Mouse (Mus musculus) small intestine, adult 2 months (tissue): Measurements from ENCODE around the gene Zfp985. TPM values are rescaled to one million over a fixed set of nuclear protein-coding genes. Genes with fewer than 3 reads are reported as not detected.
"Not testable (repeated sequence)": the region's sequence is repeated elsewhere in the genome, so short reads cannot be mapped to it uniquely, and the experiment has no call there.

Experiments
- H3K27ac ChIP-seq: fragments of 200-500 bp; 2 replicates; pipeline ENCODE4 v1.5.1; 2012; ENCODE audit warnings: low read depth, low read length, control low read depth, inconsistent platforms; ENCODE audit not compliant: insufficient read depth
- H3K27me3 ChIP-seq: fragments of 200-500 bp; 2 replicates; pipeline ENCODE4 v1.6.1; 2012; ENCODE audit warnings: mild to moderate bottlenecking, moderate library complexity, low read length, inconsistent platforms; ENCODE audit not compliant: control insufficient read depth, insufficient read depth
- H3K36me3 ChIP-seq: fragments of 200-500 bp; 2 replicates; pipeline ENCODE4 v1.6.1; 2012; ENCODE audit warnings: mild to moderate bottlenecking, low read length, control low read depth, inconsistent platforms; ENCODE audit not compliant: control insufficient read depth, insufficient read depth
- H3K4me1 ChIP-seq: fragments of 200-500 bp; 2 replicates; pipeline ENCODE4 v1.6.1; 2012; ENCODE audit warnings: low read length, inconsistent platforms, mixed read lengths; ENCODE audit not compliant: control insufficient read depth, insufficient read depth, insufficient read length
- H3K4me3 ChIP-seq: fragments of 200-500 bp; 2 replicates; pipeline ENCODE4 v1.5.1; 2012; ENCODE audit warnings: low read depth, mild to moderate bottlenecking, control low read depth, inconsistent platforms, low read length, moderate library complexity
- CTCF ChIP-seq: fragments of 200-500 bp; IDR thresholded peaks from 2 replicates; pipeline ENCODE4 v1.5.1; 2012; ENCODE audit warnings: low read depth, mild to moderate bottlenecking, control low read depth, inconsistent platforms, low read length, moderate library complexity, mixed read lengths; ENCODE audit not compliant: insufficient replicate concordance, insufficient read length; ENCODE audit errors: extremely low read depth
- POLR2A ChIP-seq: fragments of 200-500 bp; IDR thresholded peaks from 2 replicates; pipeline ENCODE4 v1.6.1; 2012; ENCODE audit warnings: low read depth, mild to moderate bottlenecking, control low read depth, inconsistent platforms, low read length, moderate library complexity
- WGBS: fragments of 180-500 bp; shearing (Covaris S2); methylation state at CpG from one replicate; pipeline ENCODE4 v1.1.7; 2018; 5-methylcytosine and 5-hydroxymethylcytosine counted together
- polyA plus RNA-seq: library from polyadenylated mRNA; depleted of rRNA; stranded (reverse); fragments of >200 nt; gene quantifications from 2 replicates; pipeline ENCODE4 v1.2.3, GENCODE M21; 2012

Gene Zfp985
- polyA plus RNA-seq, 1 experiment = not detected

DNA sequence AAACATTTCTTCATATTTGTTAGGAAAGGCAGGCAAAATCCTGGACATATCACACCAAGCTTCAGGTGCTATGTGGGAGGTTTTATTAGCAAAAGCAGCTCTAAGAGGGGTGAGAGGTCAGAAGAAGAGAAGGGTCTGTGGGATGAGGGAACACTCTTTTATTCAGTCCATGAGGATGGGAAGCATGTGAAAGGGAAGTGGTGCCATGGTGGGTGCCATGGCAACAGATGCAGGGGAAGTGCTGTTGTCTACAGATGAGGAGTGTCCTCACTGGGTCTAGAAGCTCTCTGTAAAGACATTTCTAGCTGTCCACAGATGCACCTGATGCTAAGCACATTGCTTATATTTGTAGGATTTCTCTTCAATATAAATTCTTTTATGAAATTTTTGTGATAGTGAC is 12.0 kb upstream of the Zfp985 start:
- Histone ChIP-seq H3K4me3 (no peak overlapping the region), H3K27me3 (no peaks in the 10 kb centered on the region), H3K4me1 (no peaks in the 10 kb centered on the region), H3K27ac (no peak overlapping the region), H3K36me3 (no peaks in the 10 kb centered on the region)
- TF ChIP-seq POLR2A (no peak), CTCF (no peak)

DNA sequence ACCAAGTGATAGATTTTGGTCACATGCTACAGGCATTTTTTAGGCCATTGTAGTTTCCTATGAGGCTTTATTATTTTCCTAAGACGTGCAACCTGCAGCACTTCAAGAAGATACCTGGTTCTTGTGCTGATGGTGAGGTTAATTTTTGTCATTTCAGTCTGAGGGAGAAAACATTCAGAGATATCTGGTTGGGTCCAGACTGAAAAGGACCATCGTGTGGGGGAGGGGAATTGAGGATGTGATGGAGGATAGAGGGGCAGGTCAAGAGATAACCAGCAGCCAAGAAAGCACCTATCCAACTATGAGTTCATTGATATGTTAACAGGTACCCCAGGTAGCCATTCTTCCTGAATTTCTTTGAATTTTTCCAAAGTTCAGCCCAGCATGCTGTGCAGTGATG is 1.3 kb downstream of the Zfp985 start:
- not testable (repeated sequence) for H3K27me3 ChIP-seq
- WGBS = 55% methylated on average over 2 of the region's 2 CpGs

DNA sequence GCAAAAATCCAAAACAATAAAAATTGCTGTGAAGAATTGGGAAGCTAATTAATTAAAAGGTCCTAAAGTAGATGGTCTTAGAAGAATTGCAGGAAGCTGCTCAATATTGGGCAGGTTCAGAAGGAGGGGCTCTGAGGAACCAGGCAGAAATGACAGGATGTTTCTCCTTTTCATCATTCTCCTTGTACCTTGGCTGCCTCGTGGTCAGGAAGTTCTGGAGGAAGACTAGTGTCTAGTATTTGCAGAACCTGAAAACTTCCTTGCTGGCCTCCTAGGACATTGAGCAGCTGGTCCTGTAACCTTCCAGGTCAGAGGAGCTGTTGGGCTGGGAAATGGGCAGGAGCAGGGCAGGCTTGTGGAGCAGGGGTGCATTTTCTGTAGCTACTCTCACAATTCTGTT is 3.8 kb downstream of the Zfp985 start:
- H3K36me3 ChIP-seq, H3K27ac ChIP-seq, H3K4me3 ChIP-seq, H3K27me3 ChIP-seq, H3K4me1 ChIP-seq: not testable (repeated sequence)
- WGBS = 26% methylated on average over 1 of the region's 1 CpGs

More for the DNA sequence above, 1.3 kb downstream of the Zfp985 start:
- H3K4me1 ChIP-seq, H3K4me3 ChIP-seq, H3K27ac ChIP-seq, H3K36me3 ChIP-seq: not testable (repeated sequence)

DNA sequence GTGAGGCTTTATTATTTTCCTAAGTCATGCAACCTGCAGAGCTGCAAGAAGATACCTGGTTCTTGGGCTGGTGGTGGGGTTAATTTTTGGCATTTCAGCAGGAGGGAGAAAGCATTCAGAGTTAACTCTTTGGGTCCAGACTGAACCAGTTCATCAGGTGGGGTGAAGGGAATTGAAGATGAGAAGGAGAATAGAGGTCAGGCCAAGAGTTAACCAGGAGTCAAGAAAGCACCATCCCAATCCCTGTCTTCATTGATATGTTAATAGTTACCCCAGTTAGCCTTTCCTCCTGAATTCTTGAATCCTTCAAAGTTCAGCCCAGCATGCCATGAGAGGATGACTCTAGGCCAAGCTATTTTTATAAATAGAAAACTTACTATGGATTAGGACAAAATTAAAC is 4.9 kb downstream of the Zfp985 start:
- not testable (repeated sequence) for H3K4me1 ChIP-seq, H3K27ac ChIP-seq, H3K27me3 ChIP-seq, H3K4me3 ChIP-seq, H3K36me3 ChIP-seq

DNA sequence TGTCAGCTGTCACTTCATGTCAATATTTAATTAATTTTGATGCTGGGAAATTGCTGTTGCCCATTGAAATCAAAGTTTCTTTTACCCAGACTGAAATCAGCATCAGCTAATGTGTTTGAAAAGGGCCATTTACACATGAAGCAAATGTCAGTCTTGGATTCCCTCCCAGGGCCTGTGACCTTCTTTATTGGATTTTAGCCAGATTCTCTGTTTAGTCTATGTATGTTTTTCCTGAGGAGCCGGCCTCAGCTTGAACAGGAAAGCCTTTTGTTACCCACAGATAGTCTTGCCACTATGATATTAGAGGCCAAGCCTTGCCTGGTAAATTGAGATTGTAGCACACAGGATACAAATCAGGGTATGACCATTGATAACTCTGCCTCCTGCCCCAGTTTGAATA is 6.0 kb downstream of the Zfp985 start:
- H3K4me1 ChIP-seq = not testable (repeated sequence)

DNA sequence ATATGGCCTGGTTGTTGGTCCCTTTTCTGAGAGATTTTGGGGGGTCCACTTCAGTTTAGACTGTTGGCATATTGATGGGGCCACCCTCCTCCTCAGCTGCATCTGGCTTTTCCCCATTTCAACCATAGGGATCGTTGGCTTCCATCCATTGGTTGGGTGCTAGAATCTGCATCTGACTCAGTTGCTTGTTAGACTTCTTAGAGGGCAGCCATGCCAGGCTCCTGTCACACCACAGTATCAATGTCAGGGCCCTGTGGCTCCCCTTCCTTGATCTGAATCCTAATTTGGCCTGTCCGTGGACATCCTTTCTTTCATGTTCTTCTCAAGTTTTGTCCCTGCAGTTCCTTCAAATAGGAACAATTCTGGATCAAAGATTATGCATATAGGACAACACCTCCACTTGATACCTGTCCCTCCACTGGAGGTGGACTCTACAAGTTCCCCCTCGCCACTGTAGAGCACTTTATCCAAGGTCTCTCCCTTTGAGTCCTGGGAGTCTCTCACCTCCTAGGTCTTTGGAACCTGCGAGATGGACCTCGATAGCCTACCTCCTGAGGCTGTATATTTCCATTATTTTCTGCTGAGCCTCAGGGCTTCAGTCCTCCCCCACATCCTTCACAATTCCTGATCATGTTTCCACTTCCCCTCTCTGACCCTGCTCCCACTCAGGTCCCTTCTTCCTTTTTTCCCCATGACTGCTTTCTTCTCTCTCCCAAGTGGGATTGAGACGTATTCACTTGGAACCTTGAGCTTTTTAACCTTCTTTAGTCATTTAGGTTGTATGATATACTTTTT is 12.5 kb downstream of the Zfp985 start:
- no peak overlapping the region for H3K27ac ChIP-seq
- no peak overlapping the region for H3K4me3 ChIP-seq
- H3K27me3 ChIP-seq = no peaks in the 10 kb centered on the region
- TF ChIP-seq CTCF = no peak
- TF ChIP-seq POLR2A = no peak
- 66% methylated on average over 6 of the region's 6 CpGs for WGBS
- H3K4me1 ChIP-seq = no peaks in the 10 kb centered on the region
- H3K36me3 ChIP-seq = no peaks in the 10 kb centered on the region

More for the DNA sequence above, 6.0 kb downstream of the Zfp985 start:
- not testable (repeated sequence) for H3K27ac ChIP-seq, H3K36me3 ChIP-seq, H3K4me3 ChIP-seq, H3K27me3 ChIP-seq
- WGBS = 43% methylated on average over 1 of the region's 1 CpGs

DNA sequence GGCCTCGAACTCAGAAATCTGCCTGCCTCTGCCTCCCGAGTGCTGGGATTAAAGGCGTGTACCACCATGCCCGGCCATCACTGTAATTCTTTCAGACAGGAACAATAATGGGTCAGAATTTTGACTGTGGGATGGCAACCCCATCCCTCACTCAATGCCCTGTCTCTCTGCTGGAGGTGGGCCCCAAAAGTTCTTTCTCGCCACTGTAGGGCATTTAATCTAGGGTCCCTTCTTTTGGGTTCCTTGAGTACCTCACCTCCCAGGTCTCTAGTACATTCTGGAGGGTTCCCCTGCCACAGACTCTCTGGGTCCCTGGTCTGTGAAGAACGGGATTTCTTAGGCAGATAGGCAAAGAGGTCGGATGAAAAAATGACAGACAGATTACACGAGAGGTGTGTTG is 18.1 kb downstream of the Zfp985 start:
- not testable (repeated sequence) for H3K27ac ChIP-seq, H3K4me3 ChIP-seq, H3K4me1 ChIP-seq, H3K36me3 ChIP-seq, H3K27me3 ChIP-seq
- WGBS = 80% methylated on average over 8 of the region's 8 CpGs

DNA sequence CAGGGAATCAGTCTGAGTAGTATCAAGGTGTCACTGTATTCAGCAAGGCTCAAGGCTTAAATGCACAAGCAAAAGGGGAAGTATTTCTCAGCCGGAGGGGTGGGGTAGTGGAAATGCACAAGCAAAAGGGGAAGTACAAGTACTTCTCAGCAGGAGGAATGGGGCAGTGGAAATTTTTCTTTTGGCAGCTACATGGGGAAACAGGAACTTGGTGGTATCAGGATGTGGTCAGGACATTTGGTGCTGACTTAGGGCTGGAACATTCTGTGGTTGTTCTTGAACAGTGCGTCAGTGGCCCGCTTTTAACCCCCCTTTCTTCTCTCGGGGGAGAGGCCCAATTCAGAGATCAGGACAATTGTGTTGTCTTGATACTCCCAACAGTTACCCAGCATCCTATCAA is 26.3 kb downstream of the Zfp985 start:
- 94% methylated on average over 4 of the region's 4 CpGs for WGBS
- not testable (repeated sequence) for H3K36me3 ChIP-seq, H3K27me3 ChIP-seq, H3K27ac ChIP-seq, H3K4me1 ChIP-seq, H3K4me3 ChIP-seq
